Mouse (Mus musculus) megakaryocyte-erythroid progenitor cell, adult 5-6 weeks (primary cell): ENCODE data around the gene Slc31a1. TPM values are rescaled to one million over a fixed set of nuclear protein-coding genes. Genes with fewer than 3 reads are reported as not detected.

ENCODE experiments used
- ATAC-seq: replicated peaks from 2 replicates; pipeline ENCODE4 v1.8.0; 2016; ENCODE audit warnings: mild to moderate bottlenecking, inconsistent platforms; ENCODE audit not compliant: severe bottlenecking, poor library complexity, low FRiP score, low TSS enrichment
- total RNA-seq, 2 experiments: library from RNA; stranded (forward) in 1 of 2; stranded (reverse) in 1 of 2; fragments of 200-1000, 215-1000 nt in 1 of 2; fragments of >200 nt in 1 of 2; fragmentation: Nextera tagmentation in 1 of 2; gene quantifications; 2 replicates each; pipeline ENCODE4 v1.2.3; 2014 to 2017

Slc31a1 gene
- total RNA-seq, 2 experiments from 2014 or later, result 19.4 to 21.2 TPM

DNA sequence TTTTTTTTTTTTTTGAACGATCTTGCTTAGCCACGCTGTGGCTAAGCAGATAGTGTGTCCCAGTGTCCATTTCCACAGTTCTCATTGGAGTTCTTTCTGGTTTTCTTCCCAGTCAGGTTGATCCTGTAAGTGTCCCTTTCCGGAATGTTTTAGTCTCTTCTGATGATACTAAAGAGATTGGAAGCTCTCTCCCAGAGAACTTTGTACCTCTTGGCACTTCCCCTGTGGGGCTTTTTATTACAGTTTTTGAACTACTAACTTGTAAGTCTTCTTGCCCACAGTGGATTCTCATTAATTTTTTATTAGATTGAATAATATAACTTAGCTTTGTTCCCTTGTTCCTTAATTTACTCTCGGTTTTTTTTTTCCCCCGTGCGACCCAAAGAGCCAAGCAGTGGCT is 1.0 kb downstream of the Slc31a1 start:
- no peak for ATAC-seq

DNA sequence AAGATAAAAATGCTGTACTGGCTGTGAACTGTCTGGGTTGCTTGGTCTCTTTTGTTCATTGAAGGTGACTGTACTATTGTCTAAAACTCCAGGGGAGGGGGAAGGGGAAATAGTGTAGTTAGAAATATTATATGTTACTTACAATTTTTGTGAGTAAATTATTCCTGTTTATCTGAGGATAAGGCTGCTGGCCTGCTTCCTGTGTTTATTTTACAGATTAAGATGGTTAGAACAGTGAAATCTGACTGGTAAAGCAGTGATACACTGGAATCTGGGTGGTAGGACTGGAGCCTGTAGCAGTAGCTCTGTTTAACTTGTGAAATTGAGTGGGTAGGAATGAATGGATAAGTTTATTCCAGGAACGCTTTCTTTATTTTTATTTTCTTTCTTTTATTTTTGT is 1.5 kb downstream of the Slc31a1 start:
- no peak for ATAC-seq

GRCm38 (mm10) chr4:62362437-62362836 is 1.9 kb downstream of the Slc31a1 start:
- no peak for ATAC-seq

DNA sequence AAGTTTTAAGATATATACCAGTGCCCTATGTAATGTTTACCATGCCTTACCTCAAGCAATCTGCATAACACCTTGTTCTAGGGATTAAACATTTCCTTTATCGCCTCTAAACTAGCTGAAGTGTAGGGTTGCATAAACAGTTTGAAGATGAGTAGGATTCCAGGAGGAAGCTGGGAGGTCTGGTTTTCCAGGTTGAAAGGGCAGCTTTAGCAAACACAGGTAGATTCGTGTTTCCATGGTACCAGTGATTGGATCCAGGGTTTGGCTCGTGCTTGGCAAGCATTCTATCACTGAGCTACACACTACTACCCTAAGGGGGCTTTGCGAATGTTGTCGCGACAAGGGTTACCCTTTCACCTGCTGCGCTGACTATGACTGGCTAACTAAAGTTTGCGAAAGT is 3.8 kb downstream of the Slc31a1 start:
- no peak for ATAC-seq

DNA sequence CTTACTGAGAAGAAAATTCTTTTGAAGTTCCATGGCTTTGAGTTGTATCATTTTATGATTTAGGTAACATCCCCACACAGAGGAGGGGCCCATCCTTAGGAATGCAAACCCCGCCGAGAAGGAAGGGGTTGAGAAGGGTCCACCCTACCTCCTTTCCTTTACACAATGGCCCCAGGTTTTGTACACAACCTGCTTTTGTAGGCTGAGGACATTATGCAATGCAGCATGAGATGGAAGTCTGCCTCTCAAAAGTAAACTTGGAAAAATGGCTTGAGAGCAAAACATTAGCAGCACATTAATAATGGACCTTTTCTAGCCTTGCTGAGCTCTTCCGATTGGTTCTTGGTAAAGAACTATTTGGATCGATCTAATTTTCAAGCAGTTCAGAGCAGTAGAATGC is 5.8 kb downstream of the Slc31a1 start:
- no peak for ATAC-seq

DNA sequence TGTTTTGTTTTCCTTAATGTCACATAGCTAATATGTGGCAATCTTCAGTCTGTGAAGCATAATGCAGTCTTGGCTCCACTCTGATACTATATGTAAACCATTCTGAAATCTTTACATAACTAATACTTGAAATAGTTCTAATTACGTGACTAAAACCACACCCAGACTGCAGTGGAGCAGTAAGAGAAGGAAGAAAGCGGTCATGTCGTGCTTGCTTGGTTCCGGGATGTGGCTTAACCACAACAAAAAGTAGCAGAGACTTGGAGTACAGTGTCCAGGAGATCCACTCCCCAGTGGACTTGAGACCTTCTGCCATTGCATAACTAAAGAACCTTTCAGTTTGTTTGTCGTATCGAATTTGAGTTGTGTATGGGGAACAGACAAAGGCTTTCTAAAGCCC is 7.1 kb downstream of the Slc31a1 start:
- ATAC-seq, result no peak

- ATAC-seq, result peak; percentile 58
These were observed 8.6 kb downstream of the Slc31a1 start for GRCm38 (mm10) chr4:62369091-62369490.

- no peak for ATAC-seq
These were observed 11.9 kb downstream of the Slc31a1 start for GRCm38 (mm10) chr4:62372410-62372809.

GRCm38 (mm10) chr4:62372818-62373520 is 12.4 kb downstream of the Slc31a1 start:
- peak; percentile 74 for ATAC-seq

GRCm38 (mm10) chr4:62373668-62374067 is 13.1 kb downstream of the Slc31a1 start:
- ATAC-seq, result no peak

DNA sequence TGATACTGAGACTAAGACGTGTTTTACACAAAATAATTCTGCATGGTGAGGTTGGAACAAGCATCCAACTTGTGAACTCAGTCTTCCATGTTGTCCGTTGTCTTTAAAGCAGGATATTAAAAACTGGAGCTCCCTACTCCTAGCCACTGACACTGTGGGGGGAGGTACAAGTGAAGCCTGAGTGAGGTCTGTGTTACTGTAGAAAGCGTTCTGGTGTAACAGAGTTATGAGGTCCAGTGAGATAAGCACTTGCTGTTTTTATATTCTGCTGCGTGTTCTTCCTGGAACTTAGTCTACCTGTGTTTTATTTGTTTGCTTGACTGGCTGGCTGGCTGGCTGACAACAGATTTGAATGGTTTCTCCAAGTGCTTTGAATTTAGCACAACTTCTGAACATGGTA is 13.8 kb downstream of the Slc31a1 start:
- peak; percentile 45; the same call in 1 of the 2 replicates for ATAC-seq

GRCm38 (mm10) chr4:62376123-62376522 is 15.6 kb downstream of the Slc31a1 start:
- no peak for ATAC-seq

DNA sequence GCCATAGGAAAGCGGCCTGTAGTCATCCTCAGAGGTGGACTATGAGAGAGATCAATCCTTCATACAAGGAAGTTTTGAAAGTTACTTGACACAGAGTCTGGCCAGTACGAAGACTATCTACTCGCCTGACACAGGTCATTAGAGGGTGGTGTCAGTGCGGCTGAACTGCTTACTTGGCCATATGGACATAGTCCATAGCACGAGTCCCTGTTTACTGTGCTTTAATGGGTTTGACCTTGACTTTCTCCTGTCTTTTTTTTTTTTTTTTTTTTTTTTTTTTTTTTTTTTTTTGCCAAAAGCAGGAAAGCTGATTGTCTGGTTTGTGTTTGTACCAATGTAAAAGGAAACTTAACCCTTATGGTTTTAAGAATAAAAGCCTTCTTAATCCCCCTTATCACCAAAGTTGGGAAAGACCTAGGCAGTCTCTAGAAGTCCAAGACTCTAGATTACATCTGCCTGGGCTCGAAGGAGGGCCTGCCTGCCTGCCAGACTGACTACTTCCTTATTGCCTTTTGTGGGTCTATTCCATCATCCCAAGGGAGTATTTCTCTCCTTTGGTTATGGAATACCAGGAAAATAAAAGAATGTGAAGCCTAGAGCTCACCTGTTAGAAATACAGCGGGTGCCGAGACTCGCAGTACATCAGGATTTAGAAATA is 19.3 kb downstream of the Slc31a1 start:
- ATAC-seq, result no peak

- no peak for ATAC-seq
These were observed 22.7 kb downstream of the Slc31a1 start for GRCm38 (mm10) chr4:62383207-62383606.

- no peak for ATAC-seq
These were observed 23.2 kb downstream of the Slc31a1 start for GRCm38 (mm10) chr4:62383752-62384151.

GRCm38 (mm10) chr4:62384159-62384558 is 23.6 kb downstream of the Slc31a1 start:
- no peak for ATAC-seq

DNA sequence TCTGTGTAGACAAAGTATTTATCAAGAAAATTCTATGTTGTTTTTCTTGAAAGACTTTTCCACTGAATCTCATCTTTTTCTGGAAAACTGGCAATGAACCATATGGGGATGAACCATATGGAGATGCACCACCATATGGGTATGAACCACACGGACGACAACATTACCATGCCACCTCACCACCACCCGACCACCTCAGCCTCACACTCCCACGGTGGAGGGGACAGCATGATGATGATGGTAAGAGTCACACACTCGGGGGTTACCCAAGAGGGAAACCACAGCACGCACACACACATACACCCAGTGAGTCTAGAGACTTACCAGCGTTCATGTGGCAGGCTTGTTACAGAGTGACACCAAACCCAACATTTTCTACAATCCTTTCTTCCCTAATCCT is 24.9 kb downstream of the Slc31a1 start:
- no peak for ATAC-seq

DNA sequence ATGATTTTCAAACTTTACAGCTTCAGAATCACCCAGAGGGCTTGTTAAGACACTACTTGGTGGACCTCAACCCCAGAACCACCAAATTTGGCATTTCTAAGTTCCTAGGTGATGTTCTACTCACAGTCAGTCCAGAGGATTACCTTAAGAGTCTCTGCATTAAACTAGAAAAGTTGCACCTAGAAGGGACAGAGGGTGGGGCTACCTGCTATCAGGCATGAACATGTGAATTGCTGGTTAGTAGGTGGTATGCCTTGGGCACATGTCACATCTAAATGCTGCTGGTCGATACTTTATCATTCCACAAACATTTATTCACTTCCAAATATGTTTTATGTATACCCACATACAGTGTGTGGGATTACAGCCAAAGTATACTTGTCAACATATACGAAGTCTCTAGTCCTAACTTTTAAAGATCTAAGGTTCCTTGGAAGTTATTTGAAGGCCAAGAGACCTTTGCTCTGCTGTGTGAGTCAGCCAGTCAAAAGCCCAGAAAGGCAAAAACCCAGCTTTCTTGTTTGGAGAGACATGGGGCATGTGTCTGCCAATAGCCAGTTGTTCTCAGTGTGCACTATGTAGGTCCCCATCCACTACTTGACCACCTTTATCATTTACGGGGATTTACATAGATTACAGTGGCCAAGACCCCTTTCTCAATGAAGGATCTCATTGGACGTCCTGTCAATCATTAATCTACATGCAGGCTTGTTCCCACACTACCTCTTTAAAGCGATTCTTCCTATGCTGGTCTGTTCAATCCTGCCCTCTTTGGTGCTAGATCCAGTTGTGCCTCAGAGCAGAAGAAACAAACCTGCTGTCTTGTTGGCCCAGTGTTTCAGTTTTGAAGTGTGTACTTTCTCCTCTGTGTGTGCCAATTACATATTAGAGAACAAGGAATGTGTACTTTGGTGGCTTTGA is 29.3 kb downstream of the Slc31a1 start:
- ATAC-seq, result 0 out of 2 replicates have a peak, but pooled peaks have one; percentile 55

DNA sequence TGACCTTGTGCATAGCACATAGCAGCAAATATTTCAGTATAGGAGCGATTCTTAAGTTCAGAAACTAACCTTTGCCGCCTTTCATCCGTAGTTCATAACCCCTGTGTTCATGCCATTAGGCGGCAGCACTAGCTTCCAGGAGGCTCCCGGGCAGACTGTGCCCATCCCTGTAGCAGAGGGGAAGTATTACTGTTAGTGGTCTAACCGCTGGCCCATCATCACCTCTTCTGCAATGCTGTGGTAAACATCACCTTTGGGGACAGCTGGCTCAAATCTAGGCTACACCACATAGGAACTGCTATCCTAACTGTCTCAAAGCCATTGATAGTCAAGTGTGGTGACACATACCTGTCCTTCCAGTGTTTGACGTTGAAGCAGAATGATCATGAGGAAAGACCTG is 31.4 kb downstream of the Slc31a1 start:
- no peak for ATAC-seq

DNA sequence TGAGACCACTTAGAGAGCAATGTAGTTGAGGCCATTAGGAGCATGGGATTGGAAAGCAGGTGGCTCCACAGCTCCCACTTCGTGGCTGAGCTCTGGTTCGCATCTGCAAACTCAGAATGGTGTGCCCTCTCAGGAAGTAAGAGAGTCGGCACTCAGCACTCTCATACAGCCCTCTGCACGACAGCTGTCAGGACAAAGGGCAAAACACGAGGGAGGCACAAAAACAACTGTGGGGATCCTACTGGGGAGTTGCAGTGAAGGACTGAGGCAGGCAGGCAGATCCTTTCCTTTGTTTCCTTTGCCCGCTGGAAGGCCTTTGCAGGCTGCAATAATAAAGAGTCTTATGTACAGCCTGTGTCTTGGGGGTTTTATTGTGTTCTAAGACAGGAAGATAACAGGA is 32.9 kb downstream of the Slc31a1 start:
- no peak for ATAC-seq
